Mouse (Mus musculus) kidney, adult 11 months (tissue): ENCODE measurements around the gene Llph.

Experiments used
- DNase-seq: peaks from one replicate; pipeline ENCODE4 v3.0.0; 2022

Llph gene

DNA sequence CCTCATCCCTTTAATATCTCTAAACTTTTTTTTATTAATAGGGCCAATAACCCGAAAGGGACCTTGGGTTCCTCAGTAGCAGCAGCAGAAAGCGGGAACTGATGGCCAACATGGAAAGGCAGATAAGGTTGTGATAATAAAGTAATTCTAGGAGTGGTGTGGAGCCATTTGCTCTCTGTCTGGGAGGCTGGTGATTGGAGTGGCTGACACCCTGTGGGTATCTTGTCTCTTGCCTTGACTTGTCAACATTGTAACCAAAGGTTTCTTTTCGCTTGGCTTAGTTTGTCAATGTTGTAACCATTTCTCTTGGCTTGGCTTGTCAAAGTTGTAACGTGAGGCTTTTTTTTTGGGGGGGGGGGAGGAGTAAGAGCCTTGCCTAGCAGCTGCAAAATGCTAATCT lies 53.5 kb downstream of the Llph start:
- no peak for DNase-seq

DNA sequence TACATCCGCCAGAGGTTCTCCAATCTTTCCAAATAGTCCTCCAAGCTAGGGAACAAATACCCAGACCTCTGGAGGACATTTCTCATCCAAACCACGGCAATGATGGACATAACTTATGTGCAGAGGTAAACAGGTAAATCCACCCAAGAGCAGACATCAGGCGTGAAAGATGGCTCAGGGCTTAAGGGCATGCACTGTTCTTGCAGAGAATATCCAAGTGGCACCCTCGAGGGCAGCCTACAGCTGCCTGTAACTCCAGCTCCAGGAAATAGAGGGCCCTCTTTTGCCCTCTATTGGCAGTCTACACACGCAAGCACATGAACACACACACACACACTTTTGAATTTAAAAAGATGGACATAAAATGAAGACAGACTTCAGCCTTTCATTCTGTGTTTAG lies 54.8 kb downstream of the Llph start:
- DNase-seq, result no peak
